Mouse (Mus musculus): ENCODE results near the gene Olfr287.

The Olfr287 gene

DNA sequence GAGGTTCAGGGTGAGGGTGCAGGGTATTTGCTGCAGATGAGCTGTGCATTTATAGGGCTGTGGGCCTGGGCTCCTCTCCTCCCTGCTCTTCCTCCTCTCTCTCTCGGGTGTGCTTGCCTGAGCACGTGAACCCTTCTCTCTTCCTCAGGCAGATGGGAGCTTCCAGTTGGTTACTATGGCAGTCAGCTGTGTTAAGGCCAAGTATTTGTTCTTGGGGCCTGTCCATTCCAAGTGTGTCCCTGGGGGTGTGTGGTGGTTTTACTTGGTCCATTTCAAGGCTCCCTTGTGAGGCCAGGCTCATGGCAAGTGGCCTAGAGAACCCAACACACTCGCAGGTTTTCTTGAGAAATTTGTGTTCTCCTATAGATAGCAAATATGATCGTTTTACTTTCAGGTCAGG is at the start of gene Olfr287, which contains the start of gene Gm44579:
Olfr287 (minus strand) TSS at position 180 of the 400 bp plus-strand sequence.
Gm44579 (minus strand) TSS at position 101 of the 400 bp plus-strand sequence.
- no peak for DNase-seq (ENCODE audit: low read depth in 2 of 2, low spot score in 2 of 2)

GRCm38 (mm10) chr15:98257776-98258175 is 36.9 kb upstream of the Olfr287 start:
- DNase-seq (ENCODE audit: low read depth in 2 of 2, low spot score in 2 of 2) = no peak

DNA sequence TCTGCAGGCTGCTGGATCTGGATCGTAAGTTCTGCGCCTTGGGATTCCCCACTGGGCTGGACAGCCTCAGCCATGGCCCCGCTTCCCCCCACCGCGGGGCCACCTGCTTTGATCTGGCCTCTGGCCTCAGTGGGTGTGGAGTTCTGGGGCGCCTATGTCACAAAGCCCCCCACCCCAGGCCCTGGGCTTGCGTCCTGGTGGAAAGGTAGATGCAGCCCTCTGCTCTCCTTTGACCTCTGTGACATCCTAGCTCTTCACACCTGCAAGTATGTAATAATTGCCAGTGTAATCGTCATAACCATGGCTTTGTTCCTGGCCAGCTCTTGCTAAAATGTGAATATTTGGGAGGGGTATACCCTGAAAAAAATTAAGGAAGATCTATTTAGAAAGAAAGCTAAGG is 36.3 kb upstream of the Olfr287 start, which contains the start of gene H1fnt:
H1fnt (minus strand) TSS at position 101 of the 400 bp plus-strand sequence.
- DNase-seq (ENCODE audit: low read depth in 2 of 2, low spot score in 2 of 2) = no peak

DNA sequence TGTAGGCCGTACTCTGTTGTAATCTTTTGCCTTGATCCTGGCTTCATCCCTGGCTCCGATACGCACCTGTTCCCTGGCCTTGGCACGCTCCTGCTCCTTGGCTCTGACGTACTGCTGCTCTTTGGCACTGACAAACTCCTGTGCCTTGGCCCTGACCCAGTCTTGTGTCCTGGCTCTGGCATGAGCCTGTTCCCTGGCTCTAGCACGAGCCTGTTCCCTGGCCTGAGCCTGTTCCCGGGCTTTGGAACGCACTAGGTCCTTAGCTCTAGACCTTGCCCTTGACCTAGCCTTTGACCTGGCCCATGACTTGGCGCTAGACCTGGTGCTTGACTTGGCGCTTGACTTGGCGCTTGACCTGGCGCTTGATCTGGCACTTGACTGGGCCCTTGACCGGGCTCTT is 35.4 kb upstream of the Olfr287 start:
- no peak for DNase-seq (ENCODE audit: low read depth in 2 of 2, low spot score in 2 of 2)

- DNase-seq (ENCODE audit: low read depth in 2 of 2, low spot score in 2 of 2) = no peak
Observed at GRCm38 (mm10) chr15:98235442-98235841, 14.6 kb upstream of the Olfr287 start.

DNA sequence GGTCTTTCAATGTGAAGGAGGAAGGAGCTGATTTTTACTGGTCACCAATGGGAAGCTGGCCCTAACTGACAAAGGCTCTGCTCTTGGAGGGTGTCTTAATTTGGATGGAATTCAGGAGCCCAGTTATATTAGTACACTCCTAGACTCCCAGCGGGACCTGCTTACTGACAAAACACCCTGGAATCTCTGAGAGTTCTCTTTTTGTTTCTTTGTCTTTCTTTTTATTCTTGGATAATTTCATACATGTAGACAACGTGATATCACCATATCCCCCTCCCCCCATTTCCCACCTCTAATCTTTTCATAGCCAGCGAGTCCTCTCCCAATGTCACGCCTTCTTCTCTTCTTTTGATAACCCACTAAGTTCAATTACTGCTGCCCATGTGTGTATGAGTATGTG is 13.5 kb upstream of the Olfr287 start, which contains the start of gene Olfr286:
Olfr286 (minus strand) TSS at position 101 of the 400 bp plus-strand sequence.
- DNase-seq (ENCODE audit: low read depth in 2 of 2, low spot score in 2 of 2) = no peak

- no peak for DNase-seq (ENCODE audit: low read depth in 2 of 2, low spot score in 2 of 2)
Observed at GRCm38 (mm10) chr15:98226096-98226495, 5.2 kb upstream of the Olfr287 start.

DNA sequence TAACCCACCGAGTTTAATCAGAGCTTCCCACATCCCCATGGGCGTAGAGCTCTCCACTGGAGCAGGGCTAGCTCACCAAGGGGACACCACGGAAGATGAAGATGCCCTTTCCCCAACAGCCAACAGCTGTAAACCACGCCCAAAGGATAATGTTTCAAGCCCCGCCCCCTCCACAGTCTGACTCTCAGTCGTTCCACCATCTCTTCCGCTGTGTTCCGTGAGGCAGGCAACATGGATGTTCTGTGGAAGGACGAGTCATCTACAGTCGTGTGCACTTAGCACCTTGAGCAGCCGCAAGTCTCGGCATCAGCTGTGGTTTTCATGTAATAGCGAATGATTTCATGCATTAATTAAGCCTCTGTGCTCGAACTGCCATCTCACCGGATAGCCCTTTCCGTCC is 4.8 kb upstream of the Olfr287 start:
- DNase-seq (ENCODE audit: low read depth in 2 of 2, low spot score in 2 of 2) = no peak

GRCm38 (mm10) chr15:98222377-98222776 is 1.5 kb upstream of the Olfr287 start:
- DNase-seq (ENCODE audit: low read depth in 2 of 2, low spot score in 2 of 2) = no peak

- DNase-seq (ENCODE audit: low read depth in 2 of 2, low spot score in 2 of 2) = no peak
Observed at GRCm38 (mm10) chr15:98214130-98214529, 6.7 kb downstream of the Olfr287 start.

DNA sequence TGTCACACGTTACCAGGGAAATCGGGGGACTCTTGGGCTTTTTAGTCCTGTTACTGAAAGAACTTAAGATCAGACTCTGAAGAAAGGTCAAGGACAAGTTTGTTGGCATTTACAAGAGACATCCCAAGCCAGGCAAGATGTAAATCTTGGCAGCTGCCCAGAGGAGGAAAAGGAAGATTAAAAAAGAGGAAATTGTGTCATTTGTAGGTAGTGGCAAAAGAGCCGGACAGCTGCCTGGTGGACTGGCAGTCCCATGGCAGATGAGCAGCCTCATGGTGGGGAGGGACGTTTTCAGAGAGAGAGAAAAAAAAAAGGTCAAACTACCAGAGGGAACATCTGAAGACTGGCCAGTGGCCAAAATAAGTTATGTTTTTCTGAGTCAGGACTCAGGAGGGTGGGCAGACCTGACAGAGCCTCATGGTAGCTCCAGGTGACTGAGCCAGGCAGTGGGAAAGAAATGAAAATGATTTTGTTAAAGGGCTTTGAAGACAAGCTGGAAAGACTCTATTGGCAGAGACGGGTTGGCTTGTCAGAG is 7.5 kb downstream of the Olfr287 start:
- DNase-seq (ENCODE audit: low read depth in 2 of 2, low spot score in 2 of 2) = no peak

DNA sequence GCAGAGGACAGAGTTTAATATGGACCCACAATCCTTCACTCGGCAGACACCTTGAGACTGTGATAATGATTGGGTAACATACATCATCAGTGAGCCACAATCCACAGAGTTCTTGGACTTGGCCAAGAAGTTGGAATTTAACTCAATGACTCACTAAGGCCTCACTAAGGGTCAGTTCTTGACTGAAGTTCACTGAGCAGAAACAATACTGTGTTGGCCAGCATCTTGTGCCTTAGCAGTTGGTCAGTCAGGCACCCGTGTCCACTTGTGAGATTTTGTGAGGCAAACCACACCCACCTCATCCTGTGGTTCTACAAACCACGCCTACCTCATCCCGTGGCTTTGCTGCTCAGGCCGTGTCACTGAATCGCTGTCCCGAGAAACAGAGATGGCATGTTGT is 11.2 kb downstream of the Olfr287 start:
- DNase-seq (ENCODE audit: low read depth in 2 of 2, low spot score in 2 of 2) = no peak

GRCm38 (mm10) chr15:98195442-98195841 is 25.4 kb downstream of the Olfr287 start, which contains the start of gene Olfr288:
TSS of gene Olfr288 (minus strand) at chr15:98195542.
- no peak for DNase-seq (ENCODE audit: low read depth in 2 of 2, low spot score in 2 of 2)

DNA sequence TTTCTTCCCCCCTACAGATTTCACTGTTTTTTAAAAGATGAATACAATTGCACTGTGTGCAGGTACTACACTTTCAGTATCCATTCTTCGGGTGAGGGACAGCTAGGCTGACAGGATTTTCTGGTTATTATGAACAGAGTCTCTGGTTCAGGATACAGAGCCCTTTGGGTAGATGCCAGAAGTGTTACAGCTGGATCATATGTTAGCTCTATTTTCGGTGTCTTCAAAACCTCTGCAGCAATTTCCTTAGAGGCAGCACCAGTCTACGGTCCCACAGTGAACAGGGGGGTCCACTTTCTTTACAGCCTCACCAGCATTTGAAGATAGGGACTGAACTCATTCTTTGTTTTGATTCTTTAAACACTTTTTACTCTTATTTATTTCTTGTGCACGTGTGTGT is 36.4 kb downstream of the Olfr287 start:
- no peak for DNase-seq (ENCODE audit: low read depth in 2 of 2, low spot score in 2 of 2)

GRCm38 (mm10) chr15:98181856-98182570 is 38.8 kb downstream of the Olfr287 start:
- DNase-seq (ENCODE audit: low read depth in 2 of 2, low spot score in 2 of 2) = no peak

GRCm38 (mm10) chr15:98181132-98181711 is 39.6 kb downstream of the Olfr287 start:
- DNase-seq (ENCODE audit: low read depth in 2 of 2, low spot score in 2 of 2) = peak; percentile 33 to 58

DNA sequence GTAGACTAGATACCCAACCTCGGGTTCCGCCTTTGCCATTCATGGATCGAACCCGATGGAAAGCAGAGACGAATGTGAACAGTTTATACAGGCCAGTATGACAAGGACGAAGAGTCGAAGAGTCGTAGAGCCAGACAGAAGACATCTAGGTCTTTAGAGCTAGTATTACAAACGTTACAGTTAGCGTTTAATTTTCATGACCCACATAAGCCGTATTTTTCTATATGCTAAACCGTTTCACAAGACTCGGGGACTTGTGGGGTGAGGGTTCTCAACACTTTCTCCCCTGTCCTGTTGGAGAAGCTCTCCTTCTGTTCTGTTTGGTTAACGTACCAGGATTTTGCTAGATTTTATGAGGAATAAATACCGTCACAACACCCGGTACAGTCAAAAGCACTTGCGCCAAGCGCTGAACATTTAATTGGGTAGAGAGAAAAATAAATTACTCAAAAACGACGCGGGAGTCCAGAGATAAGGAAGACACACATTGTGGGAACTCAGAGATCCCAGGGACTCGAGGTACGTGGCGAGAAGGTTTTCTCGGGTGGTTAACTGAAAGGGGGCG is 40.2 kb downstream of the Olfr287 start:
- DNase-seq (ENCODE audit: low read depth in 2 of 2, low spot score in 2 of 2) = no peak

- DNase-seq (ENCODE audit: low read depth in 2 of 2, low spot score in 2 of 2) = no peak
Observed at GRCm38 (mm10) chr15:98177320-98177719, 43.5 kb downstream of the Olfr287 start.

- peak in 1 of 2 experiments; percentile 13 for DNase-seq (ENCODE audit: low read depth in 2 of 2, low spot score in 2 of 2)
Observed at GRCm38 (mm10) chr15:98173821-98174220, 47.0 kb downstream of the Olfr287 start.

DNA sequence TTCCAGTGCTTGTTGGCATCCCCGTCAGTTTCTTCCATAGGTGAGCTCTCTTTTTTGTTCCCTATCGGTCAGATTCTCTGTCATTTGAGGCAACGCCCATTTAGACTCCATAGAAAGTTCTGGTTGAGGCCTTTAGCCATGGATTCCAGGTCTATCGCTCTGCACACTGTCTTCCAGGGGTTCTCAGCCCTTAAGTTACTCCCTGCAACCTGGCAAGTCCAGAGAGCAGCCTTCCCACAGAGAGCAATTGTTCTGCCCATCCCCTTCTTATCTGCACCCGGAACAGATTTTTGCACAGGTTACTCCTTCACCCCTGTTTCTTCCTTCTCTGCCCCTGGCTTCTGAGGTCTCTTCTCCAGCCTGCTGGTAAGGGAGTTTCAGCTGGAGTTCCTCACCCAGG is 48.7 kb downstream of the Olfr287 start:
- DNase-seq (ENCODE audit: low read depth in 2 of 2, low spot score in 2 of 2) = no peak

GRCm38 (mm10) chr15:98170917-98171316 is 49.9 kb downstream of the Olfr287 start:
- DNase-seq (ENCODE audit: low read depth in 2 of 2, low spot score in 2 of 2) = no peak

DNA sequence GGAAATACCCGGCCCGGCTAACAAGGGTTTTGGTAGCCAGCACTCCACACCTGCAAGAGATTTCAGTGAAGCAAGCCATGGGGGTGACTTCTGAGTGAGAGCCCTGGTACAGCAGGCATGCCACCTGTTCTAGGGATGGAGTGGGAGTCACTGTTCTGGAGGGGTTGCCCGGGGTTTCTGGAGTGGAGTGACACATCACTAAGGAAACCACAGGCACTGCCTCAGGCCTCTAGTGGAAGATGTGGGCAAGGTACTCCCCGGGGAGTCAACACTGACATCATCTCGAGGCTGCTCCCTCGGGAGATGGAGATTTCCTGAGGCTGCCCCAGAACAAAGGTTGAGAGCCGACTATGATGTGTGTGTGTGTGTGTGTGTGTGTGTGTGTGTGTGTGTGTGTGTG is 50.5 kb downstream of the Olfr287 start:
- DNase-seq (ENCODE audit: low read depth in 2 of 2, low spot score in 2 of 2) = no peak
